Mouse (Mus musculus) hindbrain, postnatal 0 days (tissue): Measurements from ENCODE around the gene Sfxn1. TPM values are rescaled to one million over a fixed set of nuclear protein-coding genes. Genes with fewer than 3 reads are reported as not detected.
A peak's percentile ranks its signal among the peaks of the same experiment; 100 is the strongest.

Experiments
- ATAC-seq: fragments of 200-750 bp; cut with Nextera tagmentation; 2 replicates; pipeline ENCODE4 v1.8.0; 2017; ENCODE audit warnings: mild to moderate bottlenecking, moderate TSS enrichment, moderate library complexity
- DNase-seq: peaks from one replicate; pipeline ENCODE4 v3.0.0-alpha.2; 2015; ENCODE audit warnings: low spot score
- H3K27ac ChIP-seq: fragments of 300-500 bp; sonication (generic); 2 replicates; pipeline ENCODE4 v1.5.1; 2014; ENCODE audit warnings: mild to moderate bottlenecking
- H3K27me3 ChIP-seq: fragments of 300-500 bp; sonication (generic); 2 replicates; pipeline ENCODE4 v1.6.1; 2014; ENCODE audit warnings: low read length, mixed read lengths; ENCODE audit not compliant: insufficient read depth
- H3K36me3 ChIP-seq: fragments of 300-500 bp; sonication (generic); 2 replicates; pipeline ENCODE4 v1.6.1; 2014; ENCODE audit warnings: low read length, mixed read lengths; ENCODE audit not compliant: insufficient read depth
- H3K4me1 ChIP-seq: fragments of 300-500 bp; sonication (generic); 2 replicates; pipeline ENCODE4 v1.6.1; 2014; ENCODE audit warnings: antibody characterized with exemption, low read length, mixed read lengths; ENCODE audit not compliant: insufficient read depth
- H3K4me2 ChIP-seq: fragments of 300-500 bp; sonication (generic); 2 replicates; pipeline ENCODE4 v1.6.1; 2014; ENCODE audit warnings: low read depth, mild to moderate bottlenecking, low read length, moderate library complexity, mixed read lengths
- H3K4me3 ChIP-seq: fragments of 300-500 bp; sonication (generic); 2 replicates; pipeline ENCODE4 v1.5.1; 2014; ENCODE audit warnings: low read length
- H3K9ac ChIP-seq: fragments of 300-500 bp; sonication (generic); replicated peaks from 2 replicates; pipeline ENCODE4 v1.6.1; 2014; ENCODE audit warnings: mild to moderate bottlenecking, low read length, moderate library complexity, mixed read lengths
- H3K9me3 ChIP-seq: fragments of 300-500 bp; sonication (generic); 2 replicates; pipeline ENCODE4 v1.6.1; 2016; ENCODE audit warnings: low read length, mixed read lengths
- CTCF ChIP-seq: IDR thresholded peaks from 2 replicates; pipeline ENCODE4 v1.5.1; 2016; ENCODE audit warnings: antibody characterized with exemption, control low read depth, low read depth
- WGBS: fragments of 180-500 bp; shearing (Covaris S2); extraction: QIAGEN DNeasy Blood & Tissue Kit; methylation state at CpG from one replicate; pipeline ENCODE4 v1.1.7; 2014; 5-methylcytosine and 5-hydroxymethylcytosine counted together
- polyA plus RNA-seq: library from polyadenylated mRNA; unstranded; fragments of >200 nt; fragmentation: Nextera tagmentation; extraction: Ambion mirVana; gene quantifications from 2 replicates; pipeline ENCODE4 v1.2.1, GENCODE M21; 2015
- total RNA-seq: library from RNA; depleted of rRNA; stranded (reverse); fragments of >200 nt; gene quantifications from 2 replicates; pipeline ENCODE4 v1.2.3, GENCODE M21; 2014; rRNA removed

Sfxn1 gene
- total RNA-seq, result 64.5 and 73.7 TPM in 2 replicates
- polyA plus RNA-seq, result 102 and 103 TPM in 2 replicates

- 2% methylated on average over 73 of the region's 74 CpGs for WGBS
- H3K4me3 ChIP-seq, result peak within 1 kb of the TSS; percentile 74
- TF ChIP-seq CTCF, result no peak
- peaks cover 7% of the 10 kb centered on the region; the same call in 1 of the 2 replicates for H3K4me1 ChIP-seq
- peak within 1 kb of the TSS; percentile 62 for H3K4me2 ChIP-seq
- ATAC-seq (peak; percentile 89), DNase-seq (peak; percentile 91)
- H3K27ac ChIP-seq, result peak within 1 kb of the TSS; percentile 92
- no peaks in the 10 kb centered on the region for H3K9me3 ChIP-seq
- no peaks in the 10 kb centered on the region for H3K36me3 ChIP-seq
- peak within 1 kb of the TSS; percentile 86 for H3K9ac ChIP-seq
- no peaks in the 10 kb centered on the region for H3K27me3 ChIP-seq
These were observed at the start of gene Sfxn1 for GRCm38 (mm10) chr13:54071606-54072331. Gene Sfxn1 (plus strand): TSS chr13:54071869.

DNA sequence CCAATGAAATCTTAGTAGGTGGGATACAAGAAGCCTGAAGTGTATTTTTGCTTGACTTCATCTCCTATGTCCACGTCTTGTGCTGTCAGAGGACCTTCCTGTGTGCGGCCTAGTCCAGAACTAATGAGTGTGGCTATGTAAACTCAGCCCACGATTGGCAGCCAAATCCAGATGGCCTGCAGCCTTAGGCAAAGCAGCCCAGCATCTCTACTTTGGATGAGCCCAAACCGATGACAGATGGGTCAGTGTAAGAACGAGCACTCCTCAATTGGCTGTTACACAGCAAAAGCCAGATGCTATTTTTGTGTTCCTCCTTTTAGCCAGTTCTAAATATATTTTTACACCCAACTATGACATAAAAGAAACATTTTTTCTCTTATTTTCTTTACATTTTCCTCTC is 48.4 kb upstream of the Sfxn1 start:
- no peak overlapping the region for H3K27ac ChIP-seq

GRCm38 (mm10) chr13:54027079-54027478 is 44.6 kb upstream of the Sfxn1 start:
- no peaks in the 10 kb centered on the region for H3K36me3 ChIP-seq
- peaks cover 3% of the 10 kb centered on the region for H3K4me1 ChIP-seq
- TF ChIP-seq CTCF, result no peak
- no peaks in the 10 kb centered on the region for H3K27me3 ChIP-seq
- H3K9ac ChIP-seq, result no peak overlapping the region
- WGBS, result 57% methylated on average over 7 of the region's 7 CpGs
- no peak overlapping the region for H3K27ac ChIP-seq
- H3K9me3 ChIP-seq, result no peaks in the 10 kb centered on the region
- H3K4me2 ChIP-seq, result peak overlapping the region; percentile 18; the same call in 1 of the 2 replicates
- DNase-seq, result peak; percentile 14
- no peak overlapping the region for H3K4me3 ChIP-seq
- 0 out of 2 replicates have a peak, but pooled peaks have one; percentile 38 for ATAC-seq

More for the DNA sequence above, 48.4 kb upstream of the Sfxn1 start:
- no peaks in the 10 kb centered on the region for H3K27me3 ChIP-seq
- TF ChIP-seq CTCF, result no peak
- no peak for ATAC-seq
- 54% methylated on average over 5 of the region's 5 CpGs for WGBS
- DNase-seq, result peak; percentile 60
- no peak overlapping the region for H3K4me3 ChIP-seq
- H3K9me3 ChIP-seq, result no peaks in the 10 kb centered on the region
- no peak overlapping the region for H3K9ac ChIP-seq
- H3K4me2 ChIP-seq, result no peak overlapping the region
- peaks cover 3% of the 10 kb centered on the region for H3K4me1 ChIP-seq
- H3K36me3 ChIP-seq, result no peaks in the 10 kb centered on the region

- H3K9me3 ChIP-seq, result no peaks in the 10 kb centered on the region
- 75% methylated on average over 4 of the region's 4 CpGs for WGBS
- no peaks in the 10 kb centered on the region for H3K36me3 ChIP-seq
- H3K27me3 ChIP-seq, result no peaks in the 10 kb centered on the region
- DNase-seq (no peak), ATAC-seq (no peak)
- H3K9ac ChIP-seq, result no peak overlapping the region
- no peak overlapping the region for H3K27ac ChIP-seq
- H3K4me1 ChIP-seq, result no peaks in the 10 kb centered on the region
- no peak for TF ChIP-seq CTCF
- no peak overlapping the region for H3K4me3 ChIP-seq
- H3K4me2 ChIP-seq, result no peak overlapping the region
These were observed 38.0 kb upstream of the Sfxn1 start for GRCm38 (mm10) chr13:54033653-54034052.

DNA sequence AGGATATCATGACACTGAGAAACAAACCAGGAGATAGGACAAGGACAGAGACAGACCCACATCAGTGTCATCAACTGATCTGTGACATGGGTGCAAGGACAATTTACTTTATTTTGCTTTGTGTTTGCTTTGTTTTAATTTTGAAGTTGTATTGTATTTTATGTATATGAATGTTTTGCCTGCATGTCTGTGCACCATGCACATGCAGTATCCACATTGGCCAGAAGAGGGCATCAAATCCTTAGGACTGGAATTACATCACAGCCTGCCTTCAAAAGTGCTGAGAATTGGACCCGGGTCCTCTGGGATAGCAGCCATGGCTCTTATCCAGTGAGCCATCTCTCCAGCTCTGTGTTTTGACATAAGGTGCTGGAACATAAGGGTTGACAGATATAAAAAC is 36.1 kb upstream of the Sfxn1 start:
- no peaks in the 10 kb centered on the region for H3K36me3 ChIP-seq
- H3K27ac ChIP-seq, result no peak overlapping the region
- no peaks in the 10 kb centered on the region for H3K27me3 ChIP-seq
- H3K4me1 ChIP-seq, result no peaks in the 10 kb centered on the region
- H3K9me3 ChIP-seq, result no peaks in the 10 kb centered on the region
- DNase-seq (no peak), ATAC-seq (no peak)
- H3K4me3 ChIP-seq, result no peak overlapping the region
- 75% methylated on average over 1 of the region's 1 CpGs for WGBS
- H3K4me2 ChIP-seq, result no peak overlapping the region
- H3K9ac ChIP-seq, result no peak overlapping the region
- TF ChIP-seq CTCF, result peak; percentile 54

DNA sequence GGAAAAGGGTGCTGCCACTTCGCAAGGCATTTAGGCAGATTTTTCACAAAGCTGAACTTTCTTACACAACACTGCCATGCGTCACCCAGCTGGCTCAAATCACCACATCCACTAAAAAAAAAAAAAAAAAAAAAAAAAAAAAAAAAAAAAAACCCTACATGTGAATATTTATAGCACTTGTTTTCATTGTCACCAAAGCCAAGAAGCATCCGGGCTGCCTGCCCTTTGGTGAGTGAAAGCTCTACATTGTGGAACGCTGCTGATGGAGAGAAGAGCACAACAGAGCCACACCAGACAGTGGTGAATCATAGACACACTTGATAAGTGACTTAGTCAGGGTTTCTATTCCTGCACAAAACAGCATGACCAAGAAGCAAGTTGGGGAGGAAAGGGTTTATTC is 33.7 kb upstream of the Sfxn1 start:
- no peaks in the 10 kb centered on the region for H3K4me1 ChIP-seq
- WGBS, result 85% methylated on average over 4 of the region's 4 CpGs
- no peak for DNase-seq
- no peaks in the 10 kb centered on the region for H3K36me3 ChIP-seq
- no peak overlapping the region for H3K27ac ChIP-seq
- ATAC-seq, result no peak
- H3K9ac ChIP-seq, result no peak overlapping the region
- no peak overlapping the region for H3K4me2 ChIP-seq
- no peaks in the 10 kb centered on the region for H3K9me3 ChIP-seq
- H3K27me3 ChIP-seq, result no peaks in the 10 kb centered on the region
- no peak for TF ChIP-seq CTCF
- no peak overlapping the region for H3K4me3 ChIP-seq

GRCm38 (mm10) chr13:54040256-54040655 is 31.4 kb upstream of the Sfxn1 start:
- no peak for TF ChIP-seq CTCF
- no peaks in the 10 kb centered on the region for H3K27me3 ChIP-seq
- H3K9ac ChIP-seq, result no peak overlapping the region
- no peak overlapping the region for H3K4me3 ChIP-seq
- H3K9me3 ChIP-seq, result no peaks in the 10 kb centered on the region
- ATAC-seq (no peak), DNase-seq (no peak)
- H3K4me2 ChIP-seq, result no peak overlapping the region
- no peaks in the 10 kb centered on the region for H3K4me1 ChIP-seq
- H3K27ac ChIP-seq, result no peak overlapping the region
- 67% methylated on average over 2 of the region's 2 CpGs for WGBS
- no peaks in the 10 kb centered on the region for H3K36me3 ChIP-seq
